Mouse (Mus musculus): ENCODE measurements around the gene Glyr1.

The Glyr1 gene

GRCm38 (mm10) chr16:5012036-5013005, 37.3 kb downstream of the Glyr1 start:
- ATAC-seq (ENCODE audit: low TSS enrichment): no peak

DNA sequence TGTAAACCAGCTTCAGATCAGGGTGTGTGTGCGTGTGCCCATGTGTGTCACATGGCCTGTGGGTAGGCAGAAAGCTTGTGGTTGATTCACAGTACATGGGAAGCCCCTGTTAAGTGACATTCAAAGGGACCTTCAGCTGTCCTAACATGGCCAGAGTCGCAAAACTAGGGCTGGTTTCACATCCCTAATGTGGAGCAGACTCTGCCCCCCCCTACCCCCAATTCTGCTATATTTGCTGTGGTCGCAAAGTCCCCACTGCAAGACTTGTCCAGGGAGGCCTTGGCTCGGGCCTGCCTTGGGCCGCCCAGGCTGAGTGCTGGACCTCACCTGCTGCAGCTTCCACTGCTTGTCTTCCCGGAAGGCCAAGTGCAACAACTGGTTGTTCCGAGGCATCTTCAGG, 38.4 kb downstream of the Glyr1 start:
- ATAC-seq (ENCODE audit: low TSS enrichment): no peak

GRCm38 (mm10) chr16:5010371-5010935, 39.2 kb downstream of the Glyr1 start:
- no peak for ATAC-seq (ENCODE audit: low TSS enrichment)

DNA sequence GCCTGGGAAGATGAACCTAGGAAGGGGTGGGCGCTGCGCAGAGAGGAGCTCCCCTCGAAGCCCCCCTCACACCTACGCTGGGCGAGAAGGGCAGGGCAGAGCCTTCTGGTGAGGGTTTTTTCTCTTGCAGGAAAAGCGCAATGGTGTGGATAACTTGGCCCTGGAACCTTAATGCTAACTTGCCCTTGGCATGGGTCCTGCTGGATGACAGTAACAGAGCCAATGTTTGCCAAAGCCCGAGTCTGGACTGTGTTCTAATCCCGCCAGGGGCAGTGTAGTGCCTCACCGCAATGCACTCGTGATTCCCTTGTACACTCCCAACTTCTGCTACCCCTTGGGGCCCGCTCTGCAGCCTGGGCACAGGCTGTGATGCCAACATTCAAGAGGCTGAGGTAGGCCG, 41.6 kb downstream of the Glyr1 start:
- no peak for ATAC-seq (ENCODE audit: low TSS enrichment)

GRCm38 (mm10) chr16:5007492-5007891, 42.2 kb downstream of the Glyr1 start:
- ATAC-seq (ENCODE audit: low TSS enrichment): no peak

DNA sequence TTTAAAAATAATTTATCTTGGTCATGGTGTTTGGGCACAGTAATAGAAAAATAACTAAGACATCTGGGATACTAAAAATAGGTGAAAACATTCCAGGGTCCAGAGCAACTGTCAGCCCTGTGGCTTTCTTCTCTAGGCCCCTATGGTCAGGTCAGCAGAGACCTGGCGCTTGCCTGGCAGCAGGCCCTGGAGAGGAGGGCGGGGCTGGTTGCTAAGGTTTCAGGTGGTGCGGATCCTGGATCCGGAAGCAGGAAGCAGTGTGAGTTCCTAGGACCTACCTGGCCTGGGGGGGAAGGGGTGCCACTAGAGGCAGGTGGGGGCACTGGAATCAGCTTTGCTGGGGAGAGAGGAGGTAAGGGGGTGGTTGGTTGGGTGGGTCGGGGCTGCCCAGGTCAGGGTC, 42.6 kb downstream of the Glyr1 start, which contains the start of gene Smim22:
Gene Smim22 (plus strand): TSS at position 222 of the 400 bp plus-strand sequence.
- no peak for ATAC-seq (ENCODE audit: low TSS enrichment)

DNA sequence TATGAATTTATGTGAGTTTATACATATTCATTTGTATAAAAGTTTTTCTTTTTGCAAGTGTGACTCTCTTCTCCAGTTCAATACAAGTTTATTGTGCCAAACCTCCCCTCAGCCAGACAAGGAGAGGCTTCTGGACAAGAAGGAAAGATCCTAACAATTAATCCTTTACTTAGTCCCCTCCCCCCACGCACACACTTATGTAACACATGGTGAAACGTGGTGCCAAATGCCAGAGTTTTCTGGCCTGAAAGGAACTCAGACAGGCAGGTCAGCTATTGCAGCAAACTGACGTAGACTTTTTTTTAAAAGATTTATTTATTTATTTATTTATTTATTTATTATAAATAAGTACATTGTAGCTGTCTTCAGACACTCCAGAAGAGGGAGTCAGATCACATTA, 49.1 kb downstream of the Glyr1 start:
- no peak for ATAC-seq (ENCODE audit: low TSS enrichment)

- ATAC-seq (ENCODE audit: low TSS enrichment): no peak
Measured at GRCm38 (mm10) chr16:4998984-4999383, 50.7 kb downstream of the Glyr1 start.

DNA sequence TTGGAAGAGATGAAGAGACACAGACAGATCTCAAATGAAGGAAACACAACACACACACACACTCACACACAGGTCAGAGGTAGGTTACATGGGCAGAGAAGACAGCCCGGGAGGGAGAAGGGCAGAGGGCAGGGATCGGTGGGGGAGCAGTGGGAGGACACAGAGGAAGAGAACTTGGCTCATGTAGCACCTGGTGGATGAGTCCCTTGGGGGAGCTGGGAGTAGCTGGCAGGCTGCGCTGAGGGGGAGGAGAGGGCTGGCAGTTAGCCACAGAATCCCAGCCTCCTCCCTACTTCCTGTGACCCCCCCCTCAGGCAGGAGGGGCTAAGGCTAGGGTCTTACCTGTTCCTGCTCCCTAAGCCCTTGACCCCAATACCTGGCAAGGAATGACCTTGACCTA, 52.1 kb downstream of the Glyr1 start, which contains the start of gene Sept12:
Gene Sept12 (minus strand): TSS at position 300 of the 400 bp plus-strand sequence.
- no peak for ATAC-seq (ENCODE audit: low TSS enrichment)

GRCm38 (mm10) chr16:4993276-4993675, 56.4 kb downstream of the Glyr1 start:
- ATAC-seq (ENCODE audit: low TSS enrichment): no peak

- no peak for ATAC-seq (ENCODE audit: low TSS enrichment)
Measured at GRCm38 (mm10) chr16:4984717-4985116, 64.9 kb downstream of the Glyr1 start.

GRCm38 (mm10) chr16:4979755-4980380, 69.8 kb downstream of the Glyr1 start:
- ATAC-seq (ENCODE audit: low TSS enrichment): peak; percentile 39; the same call in 1 of the 2 replicates

GRCm38 (mm10) chr16:4978275-4979051, 71.2 kb downstream of the Glyr1 start:
- ATAC-seq (ENCODE audit: low TSS enrichment): peak; percentile 72

- peak; percentile 53 for ATAC-seq (ENCODE audit: low TSS enrichment)
Measured at GRCm38 (mm10) chr16:4976180-4976579, 73.5 kb downstream of the Glyr1 start.

GRCm38 (mm10) chr16:4974521-4974920, 75.1 kb downstream of the Glyr1 start:
- ATAC-seq (ENCODE audit: low TSS enrichment): no peak

GRCm38 (mm10) chr16:4971626-4972025, 78.0 kb downstream of the Glyr1 start:
- no peak for ATAC-seq (ENCODE audit: low TSS enrichment)

DNA sequence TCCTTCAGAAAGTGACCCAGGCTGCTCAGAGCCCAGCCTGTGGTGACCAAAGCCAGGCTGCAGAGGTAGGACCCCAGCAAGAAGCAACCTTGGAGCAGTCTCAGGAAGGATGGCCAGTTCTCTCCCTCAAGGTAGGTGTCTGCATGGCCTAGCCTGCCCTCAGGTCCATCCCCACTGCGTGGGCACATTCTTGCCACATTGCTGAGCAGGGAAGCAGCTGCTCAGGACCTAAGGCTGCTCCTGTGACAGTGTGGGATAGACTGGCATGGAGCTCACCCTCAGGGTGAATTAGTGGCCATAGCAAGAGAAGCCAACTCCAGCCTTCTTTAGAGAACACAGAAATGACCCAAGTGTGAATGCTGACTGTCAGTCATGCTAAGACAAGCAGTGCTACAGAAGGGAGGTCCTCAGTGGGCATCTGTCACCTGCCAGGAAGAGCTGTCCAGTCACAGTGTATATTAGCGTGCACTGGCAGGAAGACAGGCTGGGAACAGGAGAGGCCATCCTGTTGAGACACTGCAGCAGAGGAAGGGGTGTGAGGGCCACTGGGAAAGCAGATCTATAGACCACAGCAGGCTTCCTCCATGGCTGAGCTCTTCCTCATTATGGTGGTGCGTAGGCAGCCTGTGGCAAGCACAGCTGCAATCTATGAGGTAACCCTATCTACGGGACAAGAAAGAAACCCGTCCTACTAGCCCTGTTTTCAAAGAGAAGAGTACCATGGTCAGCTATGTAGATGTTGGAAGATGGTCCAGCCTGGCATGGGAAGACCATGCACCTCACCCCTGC, 80.4 kb downstream of the Glyr1 start:
- no peak for ATAC-seq (ENCODE audit: low TSS enrichment)

DNA sequence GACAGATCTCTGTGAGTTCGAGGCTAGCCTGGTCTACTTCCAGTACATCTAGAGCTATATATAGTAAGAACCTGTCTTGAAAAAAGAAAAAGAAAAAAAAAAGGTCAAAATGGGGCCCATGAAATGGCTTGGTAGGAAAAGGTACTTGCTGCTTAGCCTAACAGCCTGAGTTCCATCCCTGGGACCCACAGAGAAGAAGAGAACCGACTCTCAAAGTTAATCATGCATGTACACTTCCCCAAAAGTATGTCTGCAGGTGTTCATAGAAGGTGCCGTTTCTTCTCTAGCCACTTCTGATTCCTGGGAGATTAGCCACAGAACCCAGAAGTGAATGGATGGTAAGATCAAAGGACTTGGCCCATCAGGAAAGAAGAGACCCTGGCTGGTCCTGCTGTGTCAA, 81.2 kb downstream of the Glyr1 start:
- no peak for ATAC-seq (ENCODE audit: low TSS enrichment)

GRCm38 (mm10) chr16:4965392-4966129, 84.1 kb downstream of the Glyr1 start:
- no peak for ATAC-seq (ENCODE audit: low TSS enrichment)

DNA sequence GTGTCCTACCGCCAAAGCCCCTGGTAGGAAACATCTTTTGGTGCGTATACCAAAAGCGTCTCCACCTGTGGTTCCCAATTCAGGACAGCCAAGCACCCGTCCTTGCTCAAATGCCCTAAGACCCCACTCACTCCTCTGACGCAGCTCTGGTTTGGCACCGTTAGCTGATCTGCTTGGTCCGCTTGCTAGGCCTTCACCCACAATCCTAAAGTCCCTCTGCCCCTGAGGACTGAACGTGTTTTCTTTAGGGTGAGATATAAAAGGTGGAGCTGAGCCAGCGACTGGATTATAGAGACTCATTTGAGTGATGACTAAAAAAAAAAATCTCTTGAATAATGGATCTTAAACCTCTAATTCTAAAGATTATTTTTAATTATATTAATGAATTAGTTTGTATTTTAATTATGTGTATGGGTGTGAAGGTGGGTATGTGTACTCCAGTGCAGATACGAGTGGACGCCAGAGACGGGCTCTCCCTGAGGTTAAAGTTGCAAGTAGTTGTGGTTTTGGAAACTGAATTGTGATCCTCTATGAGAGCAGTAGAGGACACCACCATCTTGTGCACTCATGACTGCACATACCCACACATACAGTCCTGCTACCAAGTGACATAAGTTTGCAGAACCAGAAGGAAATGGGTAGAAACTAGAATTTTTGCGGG, 84.8 kb downstream of the Glyr1 start:
- peak; percentile 11 for ATAC-seq (ENCODE audit: low TSS enrichment)
